Mouse (Mus musculus) layer of hippocampus, postnatal 36 days (tissue): ENCODE results near the gene Gm12845. TPM values are rescaled to one million over a fixed set of nuclear protein-coding genes. Genes with fewer than 3 reads are reported as not detected.
"Not testable (repeated sequence)": the region's sequence is repeated elsewhere in the genome, so short reads cannot be mapped to it uniquely, and the experiment has no call there.

Experiments used
- DNase-seq, 2 experiments: peaks; one replicate each; pipeline ENCODE4 v3.0.0; 2022
- total RNA-seq, 2 experiments: library from RNA; stranded (reverse); gene quantifications; 2 replicates each; pipeline ENCODE4 v1.2.3; 2021

Gm12845 gene
- not detected for total RNA-seq

DNA sequence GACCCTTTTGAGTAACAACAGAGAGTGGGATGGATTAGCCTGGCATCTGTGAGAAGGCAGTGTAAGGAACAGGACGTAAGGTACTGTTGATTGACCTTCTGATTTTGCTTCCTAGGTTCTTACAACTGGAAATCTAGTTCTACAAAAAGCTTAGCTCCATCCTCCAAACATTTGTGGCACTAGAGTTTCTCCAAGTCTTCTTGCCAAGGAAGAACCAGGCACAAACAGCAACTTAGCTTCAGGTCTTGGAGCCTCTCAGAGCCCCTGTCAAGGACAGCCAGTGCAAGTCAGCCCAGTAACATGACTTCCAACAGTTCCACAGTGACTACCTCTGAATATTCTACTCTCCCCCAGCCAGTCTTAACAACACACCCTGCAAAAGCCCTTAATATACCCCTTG is at the start of gene Gm12845:
Gene Gm12845, plus strand, starts transcription at position 301 of the 400 bp plus-strand sequence.
- DNase-seq, result no peak

- peak; percentile 75 to 76 for DNase-seq
Measured at GRCm38 (mm10) chr4:117676903-117677302, 47.3 kb upstream of the Gm12845 start.

GRCm38 (mm10) chr4:117680963-117681362 is 43.2 kb upstream of the Gm12845 start:
- no peak for DNase-seq

DNA sequence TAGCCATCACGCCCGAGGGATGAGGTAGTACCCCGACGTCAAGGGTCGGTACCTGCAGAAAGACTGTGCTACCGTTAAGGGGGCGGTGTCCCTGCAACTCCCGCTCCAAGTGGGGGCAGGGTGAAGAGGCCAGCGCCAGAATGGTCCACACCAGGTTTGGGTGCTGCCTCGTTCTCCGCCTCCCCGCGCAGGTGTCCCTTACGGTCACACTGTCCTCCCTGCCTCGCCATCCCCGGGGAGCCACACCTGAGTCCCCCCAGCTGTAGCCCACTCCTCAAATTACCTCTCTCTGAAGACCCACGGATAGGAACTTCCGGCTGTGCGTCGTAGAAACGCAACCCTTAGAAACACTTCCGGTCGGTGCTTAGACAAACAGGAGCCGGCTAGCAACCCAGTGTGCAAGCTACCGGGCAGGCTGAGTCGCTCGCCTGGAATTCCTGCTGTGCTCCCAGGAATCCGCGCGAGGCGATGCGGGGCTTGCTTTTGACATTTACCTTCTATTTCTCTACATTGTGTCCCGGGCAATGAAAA is 42.2 kb upstream of the Gm12845 start, which contains the start of gene Dmap1:
Gene Dmap1, minus strand, starts transcription at position 343 of the 531 bp plus-strand sequence.
- peak; percentile 81 to 84 for DNase-seq

DNA sequence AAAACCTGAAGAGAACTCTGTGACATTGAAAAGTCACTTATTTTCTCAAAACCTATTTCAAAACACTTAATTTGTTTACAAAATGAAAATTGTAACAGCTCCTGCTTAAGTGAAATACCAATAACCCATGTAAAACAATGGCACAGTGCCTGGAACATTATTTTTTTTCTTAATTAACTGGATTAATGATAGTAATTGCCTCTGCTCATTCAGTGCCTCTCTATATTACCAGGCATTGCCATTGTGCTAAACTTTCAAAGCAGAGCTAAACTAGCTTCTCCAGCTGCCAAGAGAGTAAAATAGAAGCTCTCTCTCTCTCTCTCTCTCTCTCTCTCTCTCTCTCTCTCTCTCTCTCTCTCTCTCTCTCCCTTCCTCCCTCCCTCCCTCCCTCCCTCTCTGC is 41.7 kb upstream of the Gm12845 start:
- DNase-seq, result no peak

- DNase-seq, result no peak
Measured at GRCm38 (mm10) chr4:117683048-117683768, 41.0 kb upstream of the Gm12845 start.

DNA sequence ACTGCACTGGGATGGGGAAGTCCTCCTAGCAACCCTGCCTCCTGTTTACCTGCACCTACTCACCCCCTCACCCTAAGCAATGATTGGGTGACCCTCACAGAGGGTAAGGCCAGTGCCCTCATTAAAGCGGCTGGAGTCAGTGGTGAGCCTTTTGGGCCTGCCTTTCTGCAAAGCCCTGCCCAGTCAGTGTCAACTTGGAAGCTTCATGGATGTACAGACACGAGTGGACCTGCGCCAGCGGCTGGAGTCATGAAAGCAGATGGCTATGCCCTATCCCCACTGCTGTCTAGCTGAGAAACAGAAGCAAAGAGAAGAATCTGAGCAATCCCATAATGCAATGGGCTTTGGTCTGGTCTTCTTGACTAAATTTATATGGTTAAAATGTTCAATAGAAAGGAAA is 37.9 kb upstream of the Gm12845 start:
- DNase-seq, result no peak

DNA sequence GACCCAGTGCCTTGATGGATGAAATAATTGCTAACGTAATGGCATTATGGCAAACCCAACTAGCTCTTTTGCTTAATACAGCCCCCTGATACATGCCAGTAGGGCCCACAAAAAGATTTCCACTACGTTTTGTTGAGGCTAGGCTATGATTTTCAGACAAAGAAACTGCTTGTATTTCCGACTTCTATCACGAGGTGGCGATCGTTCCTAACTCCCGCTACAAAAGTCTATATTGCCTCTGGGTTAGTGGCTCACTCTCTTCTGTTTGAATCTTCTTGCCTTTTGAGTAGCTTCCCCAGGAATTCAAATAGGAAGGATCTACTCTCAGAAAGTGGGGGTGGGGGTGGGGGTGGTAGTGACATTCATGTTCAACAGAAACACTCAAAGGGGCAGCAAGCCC is 18.9 kb upstream of the Gm12845 start:
- peak in 1 of 2 experiments; percentile 30 for DNase-seq

DNA sequence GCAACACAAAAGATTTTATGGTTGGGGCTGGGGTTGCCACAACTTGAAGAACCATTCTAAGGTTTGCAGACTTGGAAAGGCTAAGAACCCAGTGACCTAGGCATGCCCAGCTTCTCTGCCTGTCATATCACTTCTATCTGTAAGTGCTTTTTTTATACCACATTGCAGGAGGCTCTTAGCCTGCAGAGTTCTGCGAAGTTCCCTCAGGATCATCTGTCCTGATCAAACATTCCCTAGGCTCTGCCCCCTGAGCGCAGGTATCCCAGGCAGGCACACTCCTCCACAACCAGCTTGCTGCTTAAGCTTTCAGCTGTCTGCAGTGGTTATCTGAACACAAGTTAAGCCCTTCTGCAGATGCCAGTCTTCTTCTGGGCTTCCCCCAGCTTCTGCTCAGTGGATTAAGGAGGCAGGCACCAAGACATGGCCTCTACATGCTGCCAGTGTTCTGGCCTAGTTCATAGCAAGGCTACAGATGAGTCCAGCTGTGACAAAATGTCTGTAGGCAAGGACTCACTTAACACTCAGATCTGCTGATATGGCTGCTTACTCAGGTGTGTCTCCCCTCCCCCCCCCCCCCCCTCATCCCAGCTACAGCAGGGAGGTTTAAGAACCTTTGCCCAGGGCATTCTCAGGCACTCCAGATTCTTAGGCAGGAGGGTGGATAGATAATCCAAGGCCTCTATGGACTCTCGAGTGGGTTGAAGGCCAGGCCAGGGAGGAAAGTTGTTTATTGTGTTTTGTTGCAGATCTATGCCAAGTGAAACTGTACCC is 15.2 kb upstream of the Gm12845 start:
- DNase-seq, result no peak

DNA sequence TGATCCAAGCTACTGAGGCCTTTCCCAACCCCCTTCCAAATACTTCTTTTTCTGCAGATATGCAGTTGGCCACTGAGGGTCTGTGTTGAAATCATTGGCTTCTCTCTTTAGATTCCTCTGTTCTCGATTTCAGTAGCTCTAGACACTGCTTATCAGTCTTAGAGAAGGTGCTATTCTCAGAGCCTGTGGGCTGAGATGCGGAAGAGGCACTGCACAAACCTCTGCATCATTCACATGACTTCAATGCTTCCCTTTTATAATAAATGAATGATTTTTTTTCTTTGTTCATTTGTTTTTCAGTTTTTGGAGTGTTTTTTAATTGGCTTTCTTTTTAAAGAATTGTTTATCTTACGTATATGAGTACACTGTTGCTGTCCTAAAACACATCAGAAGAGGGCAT is 11.9 kb upstream of the Gm12845 start:
- no peak for DNase-seq

- DNase-seq, result no peak
Measured at GRCm38 (mm10) chr4:117713303-117714098, 10.7 kb upstream of the Gm12845 start.

GRCm38 (mm10) chr4:117731926-117732325 is 7.7 kb downstream of the Gm12845 start:
- no peak for DNase-seq

GRCm38 (mm10) chr4:117737559-117737958 is 13.3 kb downstream of the Gm12845 start:
- no peak for DNase-seq

GRCm38 (mm10) chr4:117752469-117752868 is 28.3 kb downstream of the Gm12845 start:
- not testable (repeated sequence) for DNase-seq

DNA sequence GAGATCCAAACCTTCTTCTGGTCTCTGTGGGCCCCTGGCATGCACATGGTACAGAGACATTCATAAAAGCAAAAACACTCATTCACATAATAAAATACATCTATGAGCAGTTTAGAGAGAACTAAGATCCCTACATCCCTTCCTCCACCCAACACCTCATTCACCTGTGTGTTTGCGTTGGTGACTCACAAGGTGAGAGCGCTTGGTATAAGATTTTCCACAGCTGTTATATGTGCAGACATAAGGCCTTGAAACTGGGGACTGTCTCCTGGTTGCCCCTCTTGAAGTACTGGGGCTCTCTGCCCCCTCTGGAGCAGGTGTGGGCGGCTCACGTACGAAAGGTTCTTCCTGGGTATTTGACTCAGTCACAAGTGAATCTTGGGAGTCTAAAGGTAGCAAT is 35.9 kb downstream of the Gm12845 start:
- no peak for DNase-seq

DNA sequence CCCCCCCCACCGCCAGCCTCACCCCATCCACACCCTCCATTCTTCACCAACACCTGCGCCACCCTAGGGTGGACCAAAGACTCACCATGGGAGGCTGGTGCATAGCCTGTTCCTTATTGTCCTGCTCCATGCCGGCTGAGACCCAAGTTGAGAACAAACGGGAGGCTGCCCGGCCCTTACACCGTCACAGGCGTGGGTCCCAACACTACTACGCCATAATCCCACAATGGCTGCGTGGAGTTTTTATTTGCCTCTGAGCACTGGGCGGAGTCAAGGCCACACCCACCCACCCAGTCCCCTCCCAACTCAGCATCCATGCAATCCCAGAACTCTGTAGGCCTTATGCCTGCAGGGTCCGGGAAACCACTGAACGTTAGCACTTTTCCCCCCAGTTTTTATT is 41.2 kb downstream of the Gm12845 start, which contains the start of gene Klf17:
Gene Klf17, minus strand, starts transcription at position 233 of the 400 bp plus-strand sequence.
- no peak for DNase-seq

DNA sequence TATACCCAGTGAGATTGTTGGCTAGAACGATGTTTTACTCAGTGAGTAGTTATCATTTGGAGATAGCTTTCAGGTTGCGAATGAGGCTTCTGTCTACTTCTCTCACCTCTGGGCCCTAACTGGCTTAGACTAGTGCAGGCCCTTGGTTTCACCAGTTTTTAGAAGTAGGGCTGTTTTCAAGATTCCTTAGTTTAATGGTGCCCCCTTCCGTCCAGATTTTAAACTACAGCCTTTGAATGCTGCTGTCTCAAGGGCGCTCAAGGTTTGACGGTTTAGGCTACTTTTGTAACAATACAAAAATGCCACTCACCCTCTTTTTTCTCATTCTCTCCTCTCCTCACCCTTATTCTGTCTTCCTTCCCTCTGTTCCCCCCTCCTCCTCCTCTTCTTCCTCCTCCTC is 46.7 kb downstream of the Gm12845 start:
- DNase-seq, result peak; percentile 27 to 58

DNA sequence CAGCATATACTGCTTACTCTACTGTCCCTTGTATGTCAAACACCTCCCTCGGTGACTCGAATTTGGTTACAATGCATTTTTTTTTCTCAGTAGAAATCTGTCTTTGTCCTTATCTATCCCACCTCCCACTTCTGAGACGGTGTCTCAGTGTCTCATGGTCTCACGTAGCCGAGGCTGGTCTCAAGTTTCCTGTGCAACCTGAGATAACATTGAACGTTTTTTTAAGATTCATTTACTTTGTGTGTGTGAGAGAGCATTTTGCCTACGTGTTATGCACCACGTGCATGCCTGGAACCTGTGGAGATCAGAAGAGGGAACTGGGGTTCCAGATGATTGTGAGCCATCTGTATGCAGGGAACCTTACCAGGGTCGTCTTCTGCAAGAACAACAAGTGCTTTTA is 48.7 kb downstream of the Gm12845 start:
- no peak for DNase-seq
